Mouse (Mus musculus): ENCODE measurements around the gene Pign.

Pign gene

GRCm38 (mm10) chr1:105564289-105564688 lies 99.2 kb downstream of the Pign start:
- no peak for DNase-seq (ENCODE audit: low spot score in 2 of 2)

- no peak for DNase-seq (ENCODE audit: low spot score in 2 of 2)
Observed at GRCm38 (mm10) chr1:105563821-105564220, 99.7 kb downstream of the Pign start.

DNA sequence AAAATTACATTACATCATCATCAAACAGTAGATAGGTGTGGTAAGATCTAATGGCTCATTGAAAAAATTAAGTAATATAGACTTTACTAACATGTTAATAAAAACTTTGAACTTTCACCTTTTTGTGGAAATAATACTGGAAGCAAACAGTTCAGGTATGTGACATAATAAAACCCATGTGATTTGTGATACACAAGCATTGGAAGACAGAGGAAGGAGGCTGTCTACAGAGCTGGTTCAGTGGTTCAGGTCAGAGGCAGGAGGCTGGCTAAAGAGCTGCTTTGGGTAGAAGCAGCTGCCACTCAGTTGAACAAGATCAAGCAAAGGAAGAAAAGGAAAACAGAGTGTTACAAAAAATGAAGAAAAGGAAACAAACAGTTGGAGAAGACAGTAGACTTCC lies 107.4 kb downstream of the Pign start:
- no peak for DNase-seq (ENCODE audit: low spot score in 2 of 2)

- no peak for DNase-seq (ENCODE audit: low spot score in 2 of 2)
Observed at GRCm38 (mm10) chr1:105555192-105555718, 108.2 kb downstream of the Pign start.

GRCm38 (mm10) chr1:105553130-105553529 lies 110.3 kb downstream of the Pign start:
- DNase-seq (ENCODE audit: low spot score in 2 of 2) = no peak

DNA sequence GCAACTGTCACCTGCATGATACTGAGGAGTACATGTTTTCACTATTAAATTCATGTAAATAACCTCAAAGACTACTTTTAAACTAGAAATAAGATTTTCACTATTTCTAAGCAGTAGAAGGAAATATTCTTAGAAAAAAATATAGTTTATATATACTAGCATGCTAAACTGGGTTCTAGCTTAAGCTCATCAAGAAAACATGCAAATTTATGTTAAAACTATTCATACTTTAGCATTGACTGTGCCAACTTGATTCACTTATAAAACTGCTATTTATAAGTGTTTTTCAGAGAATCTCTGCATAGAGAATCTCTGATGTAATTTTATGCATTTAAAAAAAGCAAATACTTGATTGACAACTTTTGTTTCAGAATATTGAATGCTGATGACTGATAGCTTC lies 113.3 kb downstream of the Pign start:
- DNase-seq (ENCODE audit: low spot score in 2 of 2) = no peak

DNA sequence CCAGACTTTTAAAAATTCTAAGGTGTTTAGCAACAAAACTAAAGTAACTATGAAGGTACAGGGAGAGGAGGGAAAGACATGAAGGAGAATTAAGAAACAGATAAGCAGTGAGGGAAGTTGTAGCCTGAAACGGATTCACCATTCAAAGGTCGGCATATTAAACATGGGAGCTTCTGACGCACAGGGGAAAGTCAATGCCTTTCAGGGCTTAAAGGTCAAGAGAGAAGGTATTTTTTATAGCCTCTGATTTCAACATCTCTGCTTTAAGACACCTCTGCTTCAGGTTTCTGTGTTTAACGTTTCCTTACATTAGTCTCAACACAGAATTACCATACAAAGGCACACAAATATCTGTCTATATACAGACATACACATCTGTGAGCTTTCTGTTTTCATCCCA lies 113.8 kb downstream of the Pign start:
- no peak for DNase-seq (ENCODE audit: low spot score in 2 of 2)

- no peak for DNase-seq (ENCODE audit: low spot score in 2 of 2)
Observed at GRCm38 (mm10) chr1:105543051-105543450, 120.4 kb downstream of the Pign start.

DNA sequence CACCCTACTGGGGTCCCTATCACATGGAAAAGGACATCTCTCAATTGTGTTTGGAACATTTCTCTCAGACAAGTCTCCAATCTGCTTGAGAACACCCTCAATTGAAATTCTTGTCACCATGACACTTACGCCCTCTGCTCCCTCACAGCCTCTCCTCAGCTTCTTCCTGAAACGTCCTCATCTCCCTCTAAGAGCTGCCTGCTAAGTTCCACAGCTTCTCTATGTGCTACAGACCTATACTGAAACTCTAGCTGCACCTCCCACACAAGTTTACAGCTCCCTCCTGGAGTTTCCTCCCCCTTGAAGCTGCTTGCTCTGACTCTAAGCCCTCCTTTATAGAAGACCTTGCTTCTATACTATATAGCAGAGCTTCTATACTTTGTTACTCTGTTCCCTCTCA lies 139.7 kb downstream of the Pign start:
- no peak for DNase-seq (ENCODE audit: low spot score in 2 of 2)

- DNase-seq (ENCODE audit: low spot score in 2 of 2) = no peak
Observed at GRCm38 (mm10) chr1:105522321-105522720, 141.2 kb downstream of the Pign start.

DNA sequence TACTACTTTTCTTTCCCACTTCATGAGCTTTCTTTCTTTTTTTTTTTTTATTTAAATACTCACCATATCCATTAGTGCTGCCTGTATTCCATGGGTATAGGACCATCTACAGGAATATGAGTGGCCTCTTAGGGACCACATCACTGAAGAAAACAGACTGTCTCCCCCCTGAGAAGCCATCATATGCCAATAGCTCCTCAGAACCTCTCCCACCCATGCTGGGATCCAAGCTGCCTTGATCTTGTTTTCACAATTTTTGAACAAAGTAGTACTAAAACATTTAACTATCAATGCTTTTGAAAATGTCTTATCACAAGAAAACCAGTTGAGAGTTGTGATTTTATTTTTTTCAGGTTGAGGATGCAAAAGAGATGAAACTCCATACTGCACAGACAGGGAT lies 145.4 kb downstream of the Pign start:
- no peak for DNase-seq (ENCODE audit: low spot score in 2 of 2)

- no peak for DNase-seq (ENCODE audit: low spot score in 2 of 2)
Observed at GRCm38 (mm10) chr1:105507116-105507515, 156.4 kb downstream of the Pign start.

DNA sequence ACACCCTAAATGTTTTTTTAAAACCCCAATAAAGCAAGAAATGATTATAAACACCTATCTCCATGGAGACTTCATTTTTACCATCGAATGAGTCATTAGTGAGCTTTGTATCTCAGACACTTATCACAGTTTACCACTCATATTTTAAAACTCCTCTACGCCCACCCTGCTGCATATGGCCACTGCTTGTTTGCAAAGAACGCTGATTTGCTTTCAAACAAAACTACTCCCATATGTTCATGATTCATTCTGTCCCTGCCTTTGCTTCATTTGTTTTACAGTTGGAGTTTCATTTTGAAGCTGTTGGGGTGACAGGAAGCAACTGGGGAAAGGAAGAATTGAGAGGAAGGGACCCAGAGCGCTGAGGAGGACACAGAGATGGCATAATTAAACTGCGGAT lies 170.9 kb downstream of the Pign start:
- DNase-seq (ENCODE audit: low spot score in 2 of 2) = no peak

DNA sequence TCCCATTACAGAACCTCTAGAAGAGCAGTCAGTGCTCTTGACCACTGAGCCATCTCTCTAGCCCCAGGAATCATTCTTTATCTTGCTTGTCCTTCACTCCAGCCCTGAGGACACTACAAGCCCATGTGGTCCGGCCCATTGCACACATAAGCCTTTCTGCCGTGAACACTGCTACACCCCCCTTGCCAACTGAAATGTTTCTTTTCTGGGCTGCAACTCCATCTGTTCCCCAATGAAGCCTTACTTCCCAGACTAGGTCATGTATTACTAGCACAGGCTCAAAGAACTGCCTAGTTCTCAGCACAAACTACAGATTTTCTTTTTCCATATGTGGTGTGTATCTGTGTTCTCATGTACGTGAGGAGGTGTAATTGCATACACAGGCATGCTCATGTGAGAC lies 174.0 kb downstream of the Pign start:
- no peak for DNase-seq (ENCODE audit: low spot score in 2 of 2)

DNA sequence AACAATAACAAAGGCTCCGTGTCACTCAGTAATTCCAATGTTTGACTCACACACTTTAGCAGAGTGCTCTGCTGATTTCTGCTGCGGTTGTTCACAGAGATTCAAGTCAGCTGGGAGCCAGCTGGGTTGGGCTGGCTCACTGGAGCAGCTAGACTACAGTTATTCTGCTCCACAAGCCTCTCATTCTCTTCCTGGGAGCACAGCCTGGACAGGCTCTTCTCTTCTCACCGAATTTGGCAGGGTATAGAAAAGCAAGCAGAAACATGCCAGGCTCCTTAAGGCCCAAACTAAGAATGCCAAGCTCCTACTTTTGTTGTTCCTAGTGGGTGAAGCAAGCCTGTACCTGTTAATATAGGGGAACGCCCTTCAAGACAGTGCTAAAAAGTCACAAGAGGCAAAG lies 176.4 kb downstream of the Pign start:
- DNase-seq (ENCODE audit: low spot score in 2 of 2) = no peak
